Mouse (Mus musculus): ENCODE results near the gene Olfr792. TPM values are rescaled to one million over a fixed set of nuclear protein-coding genes. Genes with fewer than 3 reads are reported as not detected.

Gene Olfr792
- polyA plus RNA-seq (2015; fragmentation: Nextera tagmentation; extraction: Ambion mirVana), result not detected in 2 replicates

DNA sequence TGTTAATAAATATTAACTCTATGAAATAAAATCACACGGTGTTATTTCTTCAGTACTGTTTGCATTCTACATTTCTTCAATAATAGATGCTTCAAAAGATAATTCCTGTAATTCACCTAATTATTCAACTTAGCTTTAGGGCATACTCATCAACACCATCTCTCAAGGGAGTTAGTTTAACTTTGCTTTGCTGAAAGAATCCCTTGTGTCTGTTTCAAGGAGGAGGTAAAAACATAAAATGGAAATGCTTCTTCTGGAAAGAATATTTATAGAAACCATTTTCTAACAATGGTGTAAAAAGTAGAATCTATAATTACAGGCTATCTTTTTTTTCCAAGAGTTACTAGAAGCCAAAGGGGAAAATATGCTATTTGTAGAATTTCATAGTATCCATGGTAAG lies at the start of gene Olfr792:
Gene Olfr792, plus strand, starts transcription at position 301 of the 400 bp plus-strand sequence.
- WGBS, result 67% methylated on average over 1 of the region's 1 CpGs
- Histone ChIP-seq H3K9me3 (peaks cover 5% of the 10 kb centered on the region; the same call in 1 of the 2 replicates), H3K27me3 (no peaks in the 10 kb centered on the region), H3K4me2 (no peak within 1 kb of the TSS), H3K36me3 (no peaks in the 10 kb centered on the region), H3K4me1 (no peaks in the 10 kb centered on the region), H3K27ac (no peak within 1 kb of the TSS), H3K4me3 (no peak within 1 kb of the TSS), H3K9ac (no peak within 1 kb of the TSS)
- no peak for ATAC-seq (ENCODE audit: insufficient number of reproducible peaks, insufficient read depth, low FRiP score, low TSS enrichment, low read depth)

DNA sequence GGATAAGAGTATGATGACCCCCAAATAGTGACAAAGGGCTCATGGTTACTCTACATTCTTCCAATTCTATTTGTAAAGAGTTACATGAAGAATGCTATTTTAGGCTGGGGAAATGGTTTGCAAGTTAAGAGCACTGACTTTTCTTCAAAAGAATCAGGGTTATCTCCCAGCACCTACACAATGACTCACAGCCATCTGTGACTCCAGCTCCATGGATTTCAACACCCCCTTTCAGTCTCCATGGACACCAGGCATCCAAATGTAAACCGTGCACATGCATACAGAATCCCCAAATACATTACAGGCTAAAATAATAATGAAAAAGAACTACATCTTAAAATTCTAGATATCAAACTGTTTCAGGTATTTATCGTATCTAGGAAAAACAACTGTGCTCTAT lies 48.9 kb upstream of the Olfr792 start:
- Histone ChIP-seq H3K4me3 (no peak overlapping the region), H3K9me3 (no peaks in the 10 kb centered on the region), H3K27ac (no peak overlapping the region), H3K9ac (no peak overlapping the region), H3K4me2 (no peak overlapping the region), H3K27me3 (no peaks in the 10 kb centered on the region), H3K36me3 (no peaks in the 10 kb centered on the region), H3K4me1 (no peaks in the 10 kb centered on the region)
- no peak for ATAC-seq (ENCODE audit: insufficient number of reproducible peaks, insufficient read depth, low FRiP score, low TSS enrichment, low read depth)
- WGBS, result 77% methylated on average over 2 of the region's 2 CpGs

GRCm38 (mm10) chr10:129498192-129498591 lies 40.8 kb upstream of the Olfr792 start, which contains the start of gene Olfr790:
Olfr790 (plus strand) TSS chr10:129498492.
- Histone ChIP-seq H3K9me3 (no peaks in the 10 kb centered on the region), H3K4me2 (no peak within 1 kb of the TSS), H3K9ac (no peak within 1 kb of the TSS), H3K4me3 (no peak within 1 kb of the TSS), H3K27ac (no peak within 1 kb of the TSS), H3K4me1 (no peaks in the 10 kb centered on the region), H3K36me3 (no peaks in the 10 kb centered on the region), H3K27me3 (no peaks in the 10 kb centered on the region)
- ATAC-seq (ENCODE audit: insufficient number of reproducible peaks, insufficient read depth, low FRiP score, low TSS enrichment, low read depth), result no peak

DNA sequence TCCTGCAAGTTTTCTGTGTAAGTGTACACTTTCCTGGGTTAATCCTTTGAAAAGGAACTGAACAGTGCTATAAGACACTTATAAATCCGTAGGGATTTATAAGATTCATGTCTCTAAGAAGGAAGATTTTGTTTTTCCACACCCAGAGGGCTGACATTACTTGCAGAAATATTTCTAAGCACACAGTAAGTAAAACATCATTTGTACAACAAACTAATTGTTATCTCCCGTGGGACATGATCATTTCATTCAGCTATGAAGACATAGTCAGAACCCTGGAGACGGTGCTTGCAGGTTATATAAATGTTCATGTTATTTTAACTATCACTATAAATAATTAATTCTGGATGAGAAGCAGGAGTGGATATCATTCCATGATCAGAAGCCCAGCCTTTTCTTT lies 17.5 kb upstream of the Olfr792 start, which contains the start of gene Olfr791:
Gene Olfr791, plus strand, starts transcription at position 301 of the 400 bp plus-strand sequence.
- no peak for ATAC-seq (ENCODE audit: insufficient number of reproducible peaks, insufficient read depth, low FRiP score, low TSS enrichment, low read depth)
- no peaks in the 10 kb centered on the region for H3K4me1 ChIP-seq
- no peak within 1 kb of the TSS for H3K4me2 ChIP-seq
- H3K4me3 ChIP-seq, result no peak within 1 kb of the TSS
- WGBS, result 65% methylated on average over 3 of the region's 3 CpGs
- no peak within 1 kb of the TSS for H3K27ac ChIP-seq
- no peaks in the 10 kb centered on the region for H3K9me3 ChIP-seq
- H3K9ac ChIP-seq, result no peak within 1 kb of the TSS
- no peaks in the 10 kb centered on the region for H3K36me3 ChIP-seq
- no peaks in the 10 kb centered on the region for H3K27me3 ChIP-seq

GRCm38 (mm10) chr10:129549354-129549753 lies 10.4 kb downstream of the Olfr792 start:
- Histone ChIP-seq H3K9me3 (peaks cover 5% of the 10 kb centered on the region; the same call in 1 of the 2 replicates), H3K4me1 (no peaks in the 10 kb centered on the region), H3K27ac (no peak overlapping the region), H3K9ac (no peak overlapping the region), H3K27me3 (no peaks in the 10 kb centered on the region), H3K4me2 (no peak overlapping the region), H3K4me3 (no peak overlapping the region), H3K36me3 (no peaks in the 10 kb centered on the region)
- ATAC-seq (ENCODE audit: insufficient number of reproducible peaks, insufficient read depth, low FRiP score, low TSS enrichment, low read depth), result no peak
- 66% methylated on average over 1 of the region's 1 CpGs for WGBS

DNA sequence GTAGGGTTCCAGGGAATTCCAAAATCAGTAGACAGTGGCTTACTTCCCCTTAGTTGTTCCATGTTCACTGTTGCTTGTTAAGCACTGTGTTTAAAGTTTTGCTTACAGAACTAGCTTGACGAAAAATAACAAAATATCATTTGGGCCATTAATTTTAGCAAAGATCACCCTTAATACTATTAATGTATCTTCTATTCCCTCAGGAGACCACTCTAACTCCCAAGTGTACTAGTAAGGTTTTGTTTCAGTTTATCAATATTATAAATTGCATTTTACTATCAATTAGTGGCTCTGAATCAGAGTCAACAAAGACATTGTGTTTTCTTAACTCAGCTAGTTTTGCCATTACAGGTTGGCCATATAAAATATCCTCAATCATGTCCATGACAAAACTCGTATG lies 28.4 kb downstream of the Olfr792 start, which contains the start of gene Olfr794:
Gene Olfr794, plus strand, starts transcription at position 301 of the 400 bp plus-strand sequence.
- H3K9ac ChIP-seq, result no peak within 1 kb of the TSS
- no peak within 1 kb of the TSS for H3K4me2 ChIP-seq
- no peak within 1 kb of the TSS for H3K27ac ChIP-seq
- no peaks in the 10 kb centered on the region for H3K4me1 ChIP-seq
- H3K36me3 ChIP-seq, result no peaks in the 10 kb centered on the region
- ATAC-seq (ENCODE audit: insufficient number of reproducible peaks, insufficient read depth, low FRiP score, low TSS enrichment, low read depth), result no peak
- H3K9me3 ChIP-seq, result no peaks in the 10 kb centered on the region
- no peak within 1 kb of the TSS for H3K4me3 ChIP-seq
- 80% methylated on average over 2 of the region's 2 CpGs for WGBS
- H3K27me3 ChIP-seq, result no peaks in the 10 kb centered on the region

GRCm38 (mm10) chr10:129577066-129577465 lies 38.1 kb downstream of the Olfr792 start:
- no peaks in the 10 kb centered on the region for H3K27me3 ChIP-seq
- H3K27ac ChIP-seq, result no peak overlapping the region
- no peaks in the 10 kb centered on the region for H3K36me3 ChIP-seq
- no peaks in the 10 kb centered on the region for H3K9me3 ChIP-seq
- WGBS, result 55% methylated on average over 1 of the region's 1 CpGs
- H3K4me3 ChIP-seq, result no peak overlapping the region
- H3K4me2 ChIP-seq, result no peak overlapping the region
- no peak for ATAC-seq (ENCODE audit: insufficient number of reproducible peaks, insufficient read depth, low FRiP score, low TSS enrichment, low read depth)
- H3K9ac ChIP-seq, result no peak overlapping the region
- no peaks in the 10 kb centered on the region for H3K4me1 ChIP-seq

Small RNA genes lying within 50 kb of the gene (microRNA-seq; reads per million reads assigned to microRNA genes)
- not detected for gene Gm23252

Other genes with a start within 250 kb of the Olfr792 start
- gene Olfr780, start 221.0 kb upstream of the Olfr792 start, polyA plus RNA-seq (2015; fragmentation: Nextera tagmentation; extraction: Ambion mirVana), result not detected in 2 replicates
- not detected in 2 replicates for gene Olfr781, start 210.3 kb upstream of the Olfr792 start, polyA plus RNA-seq (2015; fragmentation: Nextera tagmentation; extraction: Ambion mirVana)
- not detected in 2 replicates for gene Olfr782, start 190.3 kb upstream of the Olfr792 start, polyA plus RNA-seq (2015; fragmentation: Nextera tagmentation; extraction: Ambion mirVana)
- 0.11 TPM in 1 of 2 replicates, not detected in the other for gene Olfr784, start 155.1 kb upstream of the Olfr792 start, polyA plus RNA-seq (2015; fragmentation: Nextera tagmentation; extraction: Ambion mirVana)
- not detected in 2 replicates for gene Olfr785, start 133.7 kb upstream of the Olfr792 start, polyA plus RNA-seq (2015; fragmentation: Nextera tagmentation; extraction: Ambion mirVana)
- not detected in 2 replicates for gene Olfr786, start 111.9 kb upstream of the Olfr792 start, polyA plus RNA-seq (2015; fragmentation: Nextera tagmentation; extraction: Ambion mirVana)
- gene Olfr787, start 77.3 kb upstream of the Olfr792 start, polyA plus RNA-seq (2015; fragmentation: Nextera tagmentation; extraction: Ambion mirVana), result not detected in 2 replicates
- gene Olfr788, start 68.2 kb upstream of the Olfr792 start, polyA plus RNA-seq (2015; fragmentation: Nextera tagmentation; extraction: Ambion mirVana), result not detected in 2 replicates
- not detected in 2 replicates for gene Olfr789, start 54.4 kb upstream of the Olfr792 start, polyA plus RNA-seq (2015; fragmentation: Nextera tagmentation; extraction: Ambion mirVana)
- not detected in 2 replicates for gene Olfr790, start 40.7 kb upstream of the Olfr792 start, polyA plus RNA-seq (2015; fragmentation: Nextera tagmentation; extraction: Ambion mirVana)
- not detected in 2 replicates for gene Olfr791, start 17.4 kb upstream of the Olfr792 start, polyA plus RNA-seq (2015; fragmentation: Nextera tagmentation; extraction: Ambion mirVana)
- not detected in 2 replicates for gene Olfr794, start 28.5 kb downstream of the Olfr792 start, polyA plus RNA-seq (2015; fragmentation: Nextera tagmentation; extraction: Ambion mirVana)
- not detected in 2 replicates for gene Olfr796, start 73.4 kb downstream of the Olfr792 start, polyA plus RNA-seq (2015; fragmentation: Nextera tagmentation; extraction: Ambion mirVana)
- not detected in 2 replicates for gene Olfr798, start 88.8 kb downstream of the Olfr792 start, polyA plus RNA-seq (2015; fragmentation: Nextera tagmentation; extraction: Ambion mirVana)
- gene Olfr799, start 98.3 kb downstream of the Olfr792 start, polyA plus RNA-seq (2015; fragmentation: Nextera tagmentation; extraction: Ambion mirVana), result not detected in 2 replicates
- gene Olfr800, start 118.5 kb downstream of the Olfr792 start, polyA plus RNA-seq (2015; fragmentation: Nextera tagmentation; extraction: Ambion mirVana), result not detected in 2 replicates
- not detected in 2 replicates for gene Olfr801, start 134.7 kb downstream of the Olfr792 start, polyA plus RNA-seq (2015; fragmentation: Nextera tagmentation; extraction: Ambion mirVana)
- not detected in 2 replicates for gene Olfr802, start 149.0 kb downstream of the Olfr792 start, polyA plus RNA-seq (2015; fragmentation: Nextera tagmentation; extraction: Ambion mirVana)
- gene Olfr803, start 155.1 kb downstream of the Olfr792 start, polyA plus RNA-seq (2015; fragmentation: Nextera tagmentation; extraction: Ambion mirVana), result not detected in 2 replicates
- gene Olfr804, start 164.0 kb downstream of the Olfr792 start, polyA plus RNA-seq (2015; fragmentation: Nextera tagmentation; extraction: Ambion mirVana), result not detected in 2 replicates
- gene Olfr805, start 190.2 kb downstream of the Olfr792 start, polyA plus RNA-seq (2015; fragmentation: Nextera tagmentation; extraction: Ambion mirVana), result not detected in 2 replicates
- gene Olfr806, start 202.8 kb downstream of the Olfr792 start, polyA plus RNA-seq (2015; fragmentation: Nextera tagmentation; extraction: Ambion mirVana), result not detected in 2 replicates
- gene Olfr807, start 218.6 kb downstream of the Olfr792 start, polyA plus RNA-seq (2015; fragmentation: Nextera tagmentation; extraction: Ambion mirVana), result not detected in 2 replicates
- gene Olfr808, start 226.3 kb downstream of the Olfr792 start, polyA plus RNA-seq (2015; fragmentation: Nextera tagmentation; extraction: Ambion mirVana), result not detected in 2 replicates
- not detected in 2 replicates for gene Olfr809, start 235.5 kb downstream of the Olfr792 start, polyA plus RNA-seq (2015; fragmentation: Nextera tagmentation; extraction: Ambion mirVana)